Mouse (Mus musculus) spleen, adult 2 months (tissue): ENCODE data around the gene Slc25a45. TPM values are rescaled to one million over a fixed set of nuclear protein-coding genes. Genes with fewer than 3 reads are reported as not detected.
"Not testable (repeated sequence)": the region's sequence is repeated elsewhere in the genome, so short reads cannot be mapped to it uniquely, and the experiment has no call there.

Experiments used
- DNase-seq, 2 experiments: peaks; one replicate each; pipeline versions ENCODE4 v3.0.0 to v3.0.0-alpha.2; 2012 to 2021; ENCODE audit warnings: low spot score in 2 of 2, low read depth in 1 of 2
- H3K27ac ChIP-seq: fragments of 200-500 bp; 2 replicates; pipeline ENCODE4 v1.5.1; 2012; ENCODE audit warnings: low read length, inconsistent platforms; ENCODE audit not compliant: insufficient read depth
- H3K27me3 ChIP-seq: fragments of 200-500 bp; 2 replicates; pipeline ENCODE4 v1.6.1; 2012; ENCODE audit warnings: mild to moderate bottlenecking, moderate library complexity, low read length, inconsistent platforms; ENCODE audit not compliant: control insufficient read depth, insufficient read depth
- H3K36me3 ChIP-seq: fragments of 200-500 bp; 2 replicates; pipeline ENCODE4 v1.6.1; 2012; ENCODE audit warnings: mild to moderate bottlenecking, low read length, inconsistent platforms; ENCODE audit not compliant: control insufficient read depth, insufficient read depth
- H3K4me1 ChIP-seq: fragments of 200-500 bp; 2 replicates; pipeline ENCODE4 v1.6.1; 2011; ENCODE audit warnings: inconsistent platforms; ENCODE audit not compliant: control insufficient read depth, insufficient read depth, insufficient read length
- H3K4me3 ChIP-seq: fragments of 200-500 bp; 2 replicates; pipeline ENCODE4 v1.5.1; 2011; ENCODE audit warnings: mild to moderate bottlenecking, inconsistent platforms; ENCODE audit not compliant: insufficient read depth, insufficient read length; ENCODE audit errors: extremely low read depth
- CTCF ChIP-seq: fragments of 200-500 bp; IDR thresholded peaks from 2 replicates; pipeline ENCODE4 v1.5.1; 2011; ENCODE audit warnings: mild to moderate bottlenecking, inconsistent platforms; ENCODE audit not compliant: insufficient read depth, insufficient read length, insufficient replicate concordance; ENCODE audit errors: extremely low read depth
- POLR2A ChIP-seq: fragments of 200-500 bp; IDR thresholded peaks from 2 replicates; pipeline ENCODE4 v1.6.1; 2011; ENCODE audit warnings: low read depth, low read length, inconsistent platforms
- WGBS: fragments of 180-500 bp; shearing (Covaris S2); methylation state at CpG from one replicate; pipeline ENCODE4 v1.1.7; 2018; 5-methylcytosine and 5-hydroxymethylcytosine counted together
- polyA plus RNA-seq: library from polyadenylated mRNA; depleted of rRNA; stranded (reverse); fragments of >200 nt; gene quantifications from 2 replicates; pipeline ENCODE4 v1.2.3, GENCODE M21; 2012

Gene Slc25a45
- polyA plus RNA-seq, 1 experiment, result 37.6 TPM

GRCm38 (mm10) chr19:5874391-5874968 lies 3.1 kb upstream of the Slc25a45 start:
- WGBS, result 3% methylated on average over 13 of the region's 13 CpGs
- Histone ChIP-seq H3K4me1 (peaks cover 27% of the 10 kb centered on the region), H3K36me3 (peaks cover 8% of the 10 kb centered on the region), H3K27me3 (no peaks in the 10 kb centered on the region), H3K4me3 (peak overlapping the region; percentile 97), H3K27ac (peak overlapping the region; percentile 82)
- DNase-seq, result no peak
- TF ChIP-seq CTCF (no peak), POLR2A (no peak)

DNA sequence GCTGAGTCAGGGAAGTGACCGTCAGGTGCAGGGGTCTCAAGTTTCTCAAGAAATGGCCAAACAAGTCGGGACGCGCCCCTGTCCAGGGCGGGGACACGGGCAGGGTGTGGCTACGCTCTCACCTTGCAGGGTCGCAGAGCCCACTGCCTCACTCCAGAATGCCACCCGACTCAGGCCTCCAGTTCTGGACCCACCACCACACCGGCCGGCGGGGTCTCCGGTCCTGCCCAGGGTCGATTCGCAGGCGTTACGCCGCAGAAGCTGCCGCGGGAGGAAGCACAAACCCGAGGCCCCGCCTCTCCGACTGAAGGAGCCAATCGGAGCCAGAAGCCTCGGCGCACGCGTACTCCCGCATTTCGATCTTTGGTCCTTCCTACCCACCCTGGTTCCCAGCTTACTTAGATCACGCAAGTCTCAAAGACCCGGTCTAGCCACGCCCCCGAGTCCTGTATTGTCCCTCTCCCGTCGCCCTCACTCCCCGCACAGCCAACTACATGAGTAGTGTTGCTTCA lies 2.6 kb upstream of the Slc25a45 start, which contains the start of gene Frmd8:
TSS of gene Frmd8 (minus strand) at position 306 of the 512 bp plus-strand sequence.
- under 1% methylated on average over 37 of the region's 37 CpGs for WGBS
- peak; percentile 77 to 95 for DNase-seq
- Histone ChIP-seq H3K36me3 (peaks cover 5% of the 10 kb centered on the region), H3K4me1 (peaks cover 27% of the 10 kb centered on the region), H3K4me3 (peak within 1 kb of the TSS; percentile 97), H3K27me3 (no peaks in the 10 kb centered on the region), H3K27ac (peak within 1 kb of the TSS; percentile 82)
- TF ChIP-seq POLR2A (peak; percentile 59), CTCF (no peak)

DNA sequence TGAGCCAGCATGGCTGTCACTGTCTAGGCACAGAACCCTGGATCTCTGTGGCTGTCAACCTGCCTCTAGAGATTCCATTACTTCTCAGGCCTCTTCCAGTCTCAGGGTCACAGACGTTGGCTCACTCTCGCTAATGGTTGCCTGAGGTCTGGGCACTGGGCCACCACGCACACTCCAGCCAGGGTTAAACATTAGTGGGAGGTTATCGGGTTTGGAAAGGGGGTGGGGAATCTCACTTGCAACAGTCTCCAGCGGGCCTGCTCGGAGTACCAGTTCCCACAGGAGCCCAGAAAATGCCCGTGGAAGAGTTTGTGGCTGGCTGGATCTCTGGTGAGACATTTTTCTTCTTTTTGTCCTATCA lies 734 bp downstream of the Slc25a45 start:
- WGBS, result 30% methylated on average over 7 of the region's 7 CpGs
- Histone ChIP-seq H3K36me3 (peaks cover 4% of the 10 kb centered on the region; the same call in 1 of the 2 replicates), H3K4me3 (peak overlapping the region; percentile 52; the same call in 1 of the 2 replicates), H3K4me1 (peaks cover 15% of the 10 kb centered on the region), H3K27me3 (no peaks in the 10 kb centered on the region), H3K27ac (peak overlapping the region; percentile 91)
- no peak for DNase-seq
- TF ChIP-seq CTCF (no peak), POLR2A (no peak)

GRCm38 (mm10) chr19:5878916-5879315 lies 1.3 kb downstream of the Slc25a45 start:
- H3K4me1 ChIP-seq, result peaks cover 15% of the 10 kb centered on the region
- 65% methylated on average over 3 of the region's 3 CpGs for WGBS
- no peaks in the 10 kb centered on the region for H3K27me3 ChIP-seq
- TF ChIP-seq POLR2A (no peak), CTCF (no peak)
- no peak overlapping the region for H3K27ac ChIP-seq
- peaks cover 5% of the 10 kb centered on the region; the same call in 1 of the 2 replicates for H3K36me3 ChIP-seq
- H3K4me3 ChIP-seq, result no peak overlapping the region
- DNase-seq, result no peak

GRCm38 (mm10) chr19:5879735-5880134 lies 2.1 kb downstream of the Slc25a45 start:
- H3K36me3 ChIP-seq, result peaks cover 7% of the 10 kb centered on the region; the same call in 1 of the 2 replicates
- H3K27ac ChIP-seq, result no peak overlapping the region

DNA sequence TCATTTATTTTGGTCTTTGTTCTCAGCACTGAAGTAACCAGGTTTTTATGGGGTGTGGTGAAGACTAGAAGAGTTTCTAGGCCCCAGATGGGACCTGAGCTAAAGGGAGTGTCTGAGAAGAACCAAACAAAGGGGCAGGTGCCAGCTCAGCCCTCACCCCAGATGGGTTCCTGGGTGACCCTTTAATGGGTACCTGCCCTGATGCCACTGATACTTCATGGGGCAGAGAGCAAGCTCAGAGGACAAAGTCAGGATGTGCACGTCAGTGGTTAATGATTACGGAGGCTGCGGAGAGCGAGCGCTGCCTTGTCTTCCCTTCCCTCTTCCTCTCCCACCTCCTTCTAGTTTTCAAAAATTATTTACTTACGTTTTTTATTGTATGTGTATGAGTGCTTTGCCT lies 3.5 kb downstream of the Slc25a45 start:
- DNase-seq, result no peak
- H3K4me1 ChIP-seq, result peaks cover 8% of the 10 kb centered on the region; the same call in 1 of the 2 replicates
- 92% methylated on average over 6 of the region's 6 CpGs for WGBS

More at GRCm38 (mm10) chr19:5879735-5880134, 2.1 kb downstream of the Slc25a45 start:
- DNase-seq, result no peak
- TF ChIP-seq POLR2A, result no peak
- TF ChIP-seq CTCF, result no peak
- Histone ChIP-seq H3K4me3 (no peak overlapping the region), H3K27me3 (no peaks in the 10 kb centered on the region), H3K4me1 (peaks cover 12% of the 10 kb centered on the region; the same call in 1 of the 2 replicates)
- WGBS, result 94% methylated on average over 7 of the region's 7 CpGs

GRCm38 (mm10) chr19:5882079-5882478 lies 4.5 kb downstream of the Slc25a45 start:
- WGBS, result 42% methylated on average over 5 of the region's 5 CpGs
- H3K27me3 ChIP-seq, H3K4me1 ChIP-seq, H3K27ac ChIP-seq, H3K4me3 ChIP-seq, DNase-seq: not testable (repeated sequence)
- H3K36me3 ChIP-seq, result peaks cover 13% of the 10 kb centered on the region; the same call in 1 of the 2 replicates

More for the DNA sequence above, 3.5 kb downstream of the Slc25a45 start:
- no peaks in the 10 kb centered on the region for H3K27me3 ChIP-seq
- H3K36me3 ChIP-seq, result peaks cover 13% of the 10 kb centered on the region; the same call in 1 of the 2 replicates
- no peak overlapping the region for H3K4me3 ChIP-seq
- no peak for TF ChIP-seq CTCF
- no peak for TF ChIP-seq POLR2A
- no peak overlapping the region for H3K27ac ChIP-seq
